Mouse (Mus musculus): Measurements from ENCODE around the gene Csnk2b. TPM values are rescaled to one million over a fixed set of nuclear protein-coding genes. Genes with fewer than 3 reads are reported as not detected.

Gene Csnk2b
- polyA plus RNA-seq, 1 experiment from 2014 or later = 242 TPM

Other genes starting within 250 kb of the Csnk2b start
- 0.23 and 0.26 TPM in 2 replicates for gene Zbtb12, start 242.6 kb downstream of the Csnk2b start, polyA plus RNA-seq (2021; fragmentation: Nextera tagmentation)
- not detected in 2 replicates for gene Gm20547, start 240.0 kb downstream of the Csnk2b start, polyA plus RNA-seq (2021; fragmentation: Nextera tagmentation)
- gene C2, start 223.8 kb downstream of the Csnk2b start, polyA plus RNA-seq (2021; fragmentation: Nextera tagmentation) = 1.3 and 2.0 TPM in 2 replicates
- gene Ehmt2, start 223.6 kb downstream of the Csnk2b start, polyA plus RNA-seq (2021; fragmentation: Nextera tagmentation) = 21.5 and 22.0 TPM in 2 replicates
- 0.29 and 0.30 TPM in 2 replicates for gene Slc44a4, start 207.6 kb downstream of the Csnk2b start, polyA plus RNA-seq (2021; fragmentation: Nextera tagmentation)
- gene Neu1, start 190.8 kb downstream of the Csnk2b start, polyA plus RNA-seq (2021; fragmentation: Nextera tagmentation) = 24.8 and 26.2 TPM in 2 replicates
- gene Hspa1b, start 162.8 kb downstream of the Csnk2b start, polyA plus RNA-seq (2021; fragmentation: Nextera tagmentation) = 0.90 and 1.3 TPM in 2 replicates
- gene Gm20481, start 152.1 kb downstream of the Csnk2b start, polyA plus RNA-seq (2021; fragmentation: Nextera tagmentation) = not detected in 2 replicates
- gene Hspa1a, start 149.9 kb downstream of the Csnk2b start, polyA plus RNA-seq (2021; fragmentation: Nextera tagmentation) = 7.2 and 7.7 TPM in 2 replicates
- 0.60 and 0.84 TPM in 2 replicates for gene Hspa1l, start 149.3 kb downstream of the Csnk2b start, polyA plus RNA-seq (2021; fragmentation: Nextera tagmentation)
- gene Lsm2, start 140.2 kb downstream of the Csnk2b start, polyA plus RNA-seq (2021; fragmentation: Nextera tagmentation) = 35.2 and 42.4 TPM in 2 replicates
- 20.0 and 21.5 TPM in 2 replicates for gene Vars, start 121.1 kb downstream of the Csnk2b start, polyA plus RNA-seq (2021; fragmentation: Nextera tagmentation)
- gene Vwa7, start 105.5 kb downstream of the Csnk2b start, polyA plus RNA-seq (2021; fragmentation: Nextera tagmentation) = 0.20 TPM in 1 of 2 replicates, not detected in the other
- 0.62 and 0.97 TPM in 2 replicates for gene Sapcd1, start 94.0 kb downstream of the Csnk2b start, polyA plus RNA-seq (2021; fragmentation: Nextera tagmentation)
- gene Msh5, start 75.3 kb downstream of the Csnk2b start, polyA plus RNA-seq (2021; fragmentation: Nextera tagmentation) = 0.33 and 0.59 TPM in 2 replicates
- gene Clic1, start 72.1 kb downstream of the Csnk2b start, polyA plus RNA-seq (2021; fragmentation: Nextera tagmentation) = 28.2 and 29.7 TPM in 2 replicates
- 18.0 and 23.6 TPM in 2 replicates for gene Ddah2, start 63.0 kb downstream of the Csnk2b start, polyA plus RNA-seq (2021; fragmentation: Nextera tagmentation)
- gene Ly6g6c, start 56.7 kb downstream of the Csnk2b start, polyA plus RNA-seq (2021; fragmentation: Nextera tagmentation) = not detected in 2 replicates
- 0.06 TPM in 1 of 2 replicates, not detected in the other for gene Mpig6b, start 55.9 kb downstream of the Csnk2b start, polyA plus RNA-seq (2021; fragmentation: Nextera tagmentation)
- 4.4 and 4.6 TPM in 2 replicates for gene Ly6g6e, start 45.2 kb downstream of the Csnk2b start, polyA plus RNA-seq (2021; fragmentation: Nextera tagmentation)
- gene Ly6g6d, start 44.0 kb downstream of the Csnk2b start, polyA plus RNA-seq (2021; fragmentation: Nextera tagmentation) = 1.2 and 2.3 TPM in 2 replicates
- 1.2 and 2.1 TPM in 2 replicates for gene Ly6g6f, start 36.4 kb downstream of the Csnk2b start, polyA plus RNA-seq (2021; fragmentation: Nextera tagmentation)
- gene Abhd16a, start 32.8 kb downstream of the Csnk2b start, polyA plus RNA-seq (2021; fragmentation: Nextera tagmentation) = 86.3 and 93.9 TPM in 2 replicates
- gene Ly6g5c, start 13.8 kb downstream of the Csnk2b start, polyA plus RNA-seq (2021; fragmentation: Nextera tagmentation) = not detected in 2 replicates
- gene Ly6g5b, start 6.6 kb downstream of the Csnk2b start, polyA plus RNA-seq (2021; fragmentation: Nextera tagmentation) = not detected in 2 replicates
- gene Gpank1, start 598 bp downstream of the Csnk2b start, polyA plus RNA-seq (2021; fragmentation: Nextera tagmentation) = 16.5 and 19.1 TPM in 2 replicates
- gene D17H6S53E, start 4.3 kb upstream of the Csnk2b start, polyA plus RNA-seq (2021; fragmentation: Nextera tagmentation) = 24.7 and 40.7 TPM in 2 replicates
- gene Apom, start 10.0 kb upstream of the Csnk2b start, polyA plus RNA-seq (2021; fragmentation: Nextera tagmentation) = not detected in 2 replicates
- 68.3 and 90.8 TPM in 2 replicates for gene Bag6, start 13.1 kb upstream of the Csnk2b start, polyA plus RNA-seq (2021; fragmentation: Nextera tagmentation)
- gene Prrc2a, start 42.8 kb upstream of the Csnk2b start, polyA plus RNA-seq (2021; fragmentation: Nextera tagmentation) = 25.5 and 33.2 TPM in 2 replicates
- 37.6 and 39.5 TPM in 2 replicates for gene Aif1, start 54.0 kb upstream of the Csnk2b start, polyA plus RNA-seq (2021; fragmentation: Nextera tagmentation)
- gene Lst1, start 66.4 kb upstream of the Csnk2b start, polyA plus RNA-seq (2021; fragmentation: Nextera tagmentation) = 28.9 and 30.2 TPM in 2 replicates
- gene Ltb, start 72.4 kb upstream of the Csnk2b start, polyA plus RNA-seq (2021; fragmentation: Nextera tagmentation) = 1.2 and 1.4 TPM in 2 replicates
- gene Tnf, start 80.0 kb upstream of the Csnk2b start, polyA plus RNA-seq (2021; fragmentation: Nextera tagmentation) = 0.09 and 0.19 TPM in 2 replicates
- 0.14 and 0.16 TPM in 2 replicates for gene Lta, start 83.3 kb upstream of the Csnk2b start, polyA plus RNA-seq (2021; fragmentation: Nextera tagmentation)
- gene Gm16181, start 98.8 kb upstream of the Csnk2b start, polyA plus RNA-seq (2021; fragmentation: Nextera tagmentation) = not detected in 2 replicates
- 685 and 716 TPM in 2 replicates for gene Atp6v1g2, start 111.6 kb upstream of the Csnk2b start, polyA plus RNA-seq (2021; fragmentation: Nextera tagmentation)
- gene Nfkbil1, start 113.7 kb upstream of the Csnk2b start, polyA plus RNA-seq (2021; fragmentation: Nextera tagmentation) = 6.4 and 9.7 TPM in 2 replicates
- 193 and 215 TPM in 2 replicates for gene Ddx39b, start 119.7 kb upstream of the Csnk2b start, polyA plus RNA-seq (2021; fragmentation: Nextera tagmentation)
- gene H2-D1, start 140.7 kb upstream of the Csnk2b start, polyA plus RNA-seq (2021; fragmentation: Nextera tagmentation) = 68.9 and 78.2 TPM in 2 replicates
- gene H2-Q1, start 198.4 kb upstream of the Csnk2b start, polyA plus RNA-seq (2021; fragmentation: Nextera tagmentation) = 0.13 TPM in 1 of 2 replicates, not detected in the other
- gene H2-Q2, start 220.2 kb upstream of the Csnk2b start, polyA plus RNA-seq (2021; fragmentation: Nextera tagmentation) = 0.13 and 0.69 TPM in 2 replicates

All from layer of hippocampus, adult 6 months (tissue).